ENCODE assay signal across 9 mouse cellular contexts in the genomic region with DNA sequence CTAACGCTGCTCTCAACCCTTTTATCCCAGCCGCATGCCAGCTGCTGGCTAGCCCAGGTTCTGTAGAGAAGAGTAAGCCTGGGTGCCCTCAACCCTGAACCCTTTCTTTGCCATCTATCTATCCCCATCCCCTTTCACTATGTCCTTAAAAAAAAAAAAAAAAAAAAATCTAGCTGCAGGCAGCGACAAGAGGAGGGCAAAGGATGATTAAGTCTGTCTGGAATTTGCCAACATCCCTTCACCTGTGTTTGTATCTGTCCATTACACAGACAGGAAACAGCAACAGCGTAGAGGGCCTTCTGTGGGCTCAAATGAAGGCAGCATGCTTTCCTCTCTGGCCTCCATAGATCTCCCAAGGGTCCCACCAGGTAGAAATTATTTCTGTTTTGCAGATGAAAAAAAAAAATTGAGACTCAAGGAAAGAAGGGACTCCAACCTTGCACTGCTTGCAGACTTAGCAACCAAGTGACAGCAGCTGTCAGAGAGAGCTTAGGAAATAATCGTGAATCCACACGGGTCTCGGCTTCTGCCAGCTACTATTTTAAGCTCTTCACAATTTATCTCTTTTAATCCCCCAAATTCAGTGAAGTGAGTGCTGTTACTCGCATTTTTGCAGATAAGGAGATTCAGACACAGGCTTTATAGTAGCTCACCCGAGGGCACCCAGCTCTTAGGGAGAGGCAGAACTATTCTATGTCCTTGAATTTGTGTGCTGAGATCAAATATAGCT. TPM values are rescaled to one million over a fixed set of nuclear protein-coding genes. Genes with fewer than 3 reads are reported as not detected.
DNase-seq lines count a peak whose midpoint lies in the region; ATAC-seq and TF ChIP-seq lines count a peak whose summit lies in the region.
"Had no signal": no experiment of that assay in that cellular context is flagged by ENCODE, and none has a peak within 500 bp of the region (broad histone marks: within the 10 kb centered on the region; RNA-seq: fewer than 3 reads in every experiment).

No protein-coding gene starts in this region.

- no peak for TF ChIP-seq CTCF in bone marrow macrophage, adult 2 months (IDR thresholded peaks at IDR 0.05; ENCODE audit: low read depth, low read length)

- 8% methylated on average over 9 of the region's 9 CpGs for WGBS in heart, embryonic 14.5 days
- 32% methylated on average over 9 of the region's 9 CpGs for WGBS in hindbrain, embryonic 12.5 days
- 18% methylated on average over 9 of the region's 9 CpGs for WGBS in midbrain, embryonic 12.5 days

- TF ChIP-seq POLR2A in bone marrow macrophage, adult 2 months (IDR thresholded peaks at IDR 0.05; ENCODE audit: borderline replicate concordance, low read depth, low read length): no peak

- no peaks in the 10 kb centered on the region for H3K36me3 ChIP-seq in heart, embryonic 14.5 days (ENCODE audit: control insufficient read depth, insufficient read depth, low read length)
- H3K36me3 ChIP-seq in hindbrain, embryonic 12.5 days: no peaks in the 10 kb centered on the region
- no peaks in the 10 kb centered on the region for H3K36me3 ChIP-seq in midbrain, embryonic 12.5 days
- H3K36me3 ChIP-seq: G1E had no signal

- DNase-seq in heart, adult 11 months: no peak
- DNase-seq in urinary bladder, adult 2 months (ENCODE audit: low spot score): no peak
- DNase-seq in frontal cortex, postnatal 14 days (ENCODE audit: low spot score in 2 of 2): no peak
- DNase-seq in ovary, postnatal 14 days (ENCODE audit: low spot score): no peak

- no peaks in the 10 kb centered on the region for H3K9me3 ChIP-seq in heart, embryonic 14.5 days (ENCODE audit: control insufficient read depth, low read length)
- H3K9me3 ChIP-seq in hindbrain, embryonic 12.5 days (replicated peaks): no peaks in the 10 kb centered on the region
- H3K9me3 ChIP-seq in midbrain, embryonic 12.5 days: no peaks in the 10 kb centered on the region
- H3K9me3 ChIP-seq: G1E had no signal

- no peaks in the 10 kb centered on the region for H3K27me3 ChIP-seq in heart, embryonic 14.5 days (ENCODE audit: control insufficient read depth, insufficient read depth, low read length)
- no peaks in the 10 kb centered on the region for H3K27me3 ChIP-seq in hindbrain, embryonic 12.5 days
- peaks cover 3% of the 10 kb centered on the region; the same call in 1 of the 2 replicates for H3K27me3 ChIP-seq in midbrain, embryonic 12.5 days

- peak overlapping the region; percentile 97 for H3K9ac ChIP-seq in heart, embryonic 14.5 days (ENCODE audit: low read length)
- H3K9ac ChIP-seq in hindbrain, embryonic 12.5 days: peak overlapping the region; percentile 81
- peak overlapping the region; percentile 95; the same call in 1 of the 2 replicates for H3K9ac ChIP-seq in midbrain, embryonic 12.5 days (replicated peaks)

- no peak for ATAC-seq in heart, embryonic 14.5 days (ENCODE audit: insufficient number of reproducible peaks, insufficient read depth, low FRiP score, low read depth)
- ATAC-seq in hindbrain, embryonic 12.5 days (ENCODE audit: low FRiP score): no peak
- ATAC-seq in midbrain, embryonic 12.5 days (ENCODE audit: low FRiP score, low read depth): no peak; the same call in 1 of the 2 replicates

- peak overlapping the region; percentile 89 for H3K4me2 ChIP-seq in heart, embryonic 14.5 days (ENCODE audit: low read length)
- peak overlapping the region; percentile 70 for H3K4me2 ChIP-seq in hindbrain, embryonic 12.5 days (replicated peaks)
- peak overlapping the region; percentile 90 for H3K4me2 ChIP-seq in midbrain, embryonic 12.5 days (replicated peaks)

- peaks cover 12 to 22% of the 10 kb centered on the region in 2 experiments for H3K4me1 ChIP-seq in heart, embryonic 14.5 days (ENCODE audit: control insufficient read depth in 2 of 2, insufficient read depth in 2 of 2, low read length in 2 of 2)
- peaks cover 67% of the 10 kb centered on the region for H3K4me1 ChIP-seq in bone marrow macrophage, adult 2 months (ENCODE audit: control insufficient read depth, insufficient read depth, low read length)
- H3K4me1 ChIP-seq in hindbrain, embryonic 12.5 days: peaks cover 25% of the 10 kb centered on the region
- peaks cover 16% of the 10 kb centered on the region for H3K4me1 ChIP-seq in midbrain, embryonic 12.5 days

- H3K4me3 ChIP-seq in heart, embryonic 14.5 days (ENCODE audit: control insufficient read depth in 1 of 2, insufficient read depth in 1 of 2, low read depth in 1 of 2, low read length in 2 of 2): peak overlapping the region; percentile 95 to 98
- peak overlapping the region; percentile 84 for H3K4me3 ChIP-seq in bone marrow macrophage, adult 2 months (ENCODE audit: insufficient read depth, low read length)
- peak overlapping the region; percentile 68 for H3K4me3 ChIP-seq in hindbrain, embryonic 12.5 days
- H3K4me3 ChIP-seq in midbrain, embryonic 12.5 days: peak overlapping the region; percentile 90

- H3K27ac ChIP-seq in heart, embryonic 14.5 days (replicated peaks in 1 of 2; ENCODE audit: control insufficient read depth in 1 of 2, insufficient read depth in 1 of 2, low read depth in 2 of 2, low read length in 2 of 2): peak overlapping the region; percentile 86 to 96
- no peak overlapping the region for H3K27ac ChIP-seq in bone marrow macrophage, adult 2 months (ENCODE audit: insufficient read depth, low read depth, low read length)
- H3K27ac ChIP-seq in hindbrain, embryonic 12.5 days: peak overlapping the region; percentile 96
- peak overlapping the region; percentile 96 for H3K27ac ChIP-seq in midbrain, embryonic 12.5 days (replicated peaks)

RNA-seq across cellular contexts. Expression of gene Cd276, which starts 0.6 kb away (rescaled TPM):
- polyA plus RNA-seq in heart, embryonic 14.5 days (2014; fragmentation: Nextera tagmentation; extraction: Ambion mirVana): 30.9 and 31.0 TPM in 2 replicates
- polyA plus RNA-seq in bone marrow macrophage, adult 2 months (2012; ENCODE audit: insufficient read depth, insufficient read length, missing spikeins): 8.7 and 9.3 TPM in 2 replicates
- polyA plus RNA-seq in hindbrain, embryonic 12.5 days (2016; fragmentation: Nextera tagmentation; extraction: Ambion mirVana): 45.9 and 48.9 TPM in 2 replicates
- 32.1 and 36.1 TPM in 2 replicates for polyA plus RNA-seq in midbrain, embryonic 12.5 days (2016; fragmentation: Nextera tagmentation; extraction: Ambion mirVana)
- polyA plus RNA-seq in urinary bladder, adult 2 months (2012; rRNA removed): 9.3 and 11.2 TPM in 2 replicates

RNA-seq across cellular contexts. Expression of gene Nptn, which starts 26.2 kb away (rescaled TPM):
- polyA plus RNA-seq in heart, embryonic 14.5 days (2014; fragmentation: Nextera tagmentation; extraction: Ambion mirVana): 133 and 136 TPM in 2 replicates
- polyA plus RNA-seq in bone marrow macrophage, adult 2 months (2012; ENCODE audit: insufficient read depth, insufficient read length, missing spikeins): 570 and 586 TPM in 2 replicates
- 90.2 and 92.1 TPM in 2 replicates for polyA plus RNA-seq in hindbrain, embryonic 12.5 days (2016; fragmentation: Nextera tagmentation; extraction: Ambion mirVana)
- 68.6 and 75.0 TPM in 2 replicates for polyA plus RNA-seq in midbrain, embryonic 12.5 days (2016; fragmentation: Nextera tagmentation; extraction: Ambion mirVana)
- 708 and 807 TPM in 2 replicates for polyA plus RNA-seq in urinary bladder, adult 2 months (2012; rRNA removed)
